Mouse (Mus musculus) ES-E14 (cell line): ENCODE results near the gene Mx1. TPM values are rescaled to one million over a fixed set of nuclear protein-coding genes. Genes with fewer than 3 reads are reported as not detected.
A peak's percentile ranks its signal among the peaks of the same experiment; 100 is the strongest.

Experiments
- DNase-seq: peaks from one replicate; pipeline ENCODE4 v3.0.0-alpha.2; 2013; ENCODE audit warnings: low read depth, low spot score
- H3K27ac ChIP-seq: 2 replicates; pipeline ENCODE4 v1.5.1; 2012; ENCODE audit warnings: low read depth, mild to moderate bottlenecking, low read length, moderate library complexity, mixed read lengths; ENCODE audit not compliant: poor library complexity, insufficient read depth, severe bottlenecking
- H3K36me3 ChIP-seq: 2 replicates; pipeline ENCODE4 v1.6.1; 2012; ENCODE audit warnings: mild to moderate bottlenecking, low read length, moderate library complexity, mixed read lengths; ENCODE audit not compliant: control insufficient read depth, poor library complexity, insufficient read depth, severe bottlenecking
- H3K4me1 ChIP-seq, 2 experiments: fragments of 150-350 bp in 1 of 2; sonication (generic) in 1 of 2; 2 replicates each; pipeline ENCODE4 v1.6.1; 2012; ENCODE audit warnings: low read length in 2 of 2, mild to moderate bottlenecking in 1 of 2, mixed read lengths in 1 of 2; ENCODE audit not compliant: control insufficient read depth in 2 of 2, insufficient read depth in 2 of 2, poor library complexity in 1 of 2
- H3K4me3 ChIP-seq, 2 experiments: fragments of 150-350 bp in 1 of 2; sonication (generic) in 1 of 2; 2 replicates each; pipeline ENCODE4 v1.5.1; 2012; ENCODE audit warnings: low read length in 2 of 2, low read depth in 1 of 2, mild to moderate bottlenecking in 1 of 2, mixed read lengths in 1 of 2; ENCODE audit not compliant: insufficient read depth in 1 of 2, poor library complexity in 1 of 2, severe bottlenecking in 1 of 2
- H3K9ac ChIP-seq: 2 replicates; pipeline ENCODE4 v1.6.1; 2012; ENCODE audit warnings: low read depth, mild to moderate bottlenecking, low read length, mixed read lengths; ENCODE audit not compliant: poor library complexity, insufficient read depth, severe bottlenecking
- H3K9me3 ChIP-seq: fragments of 150-350 bp; sonication (generic); 2 replicates; pipeline ENCODE4 v1.6.1; 2012; ENCODE audit warnings: low read depth, mild to moderate bottlenecking, low read length; ENCODE audit not compliant: control insufficient read depth, insufficient read depth
- CHD2 ChIP-seq: IDR thresholded peaks from 2 replicates; pipeline ENCODE4 v1.6.1; 2014; ENCODE audit warnings: mild to moderate bottlenecking, low read depth, low read length, inconsistent platforms
- HCFC1 ChIP-seq: IDR thresholded peaks from 2 replicates; pipeline ENCODE4 v1.6.1; 2012; ENCODE audit warnings: low read length, inconsistent platforms, borderline replicate concordance; ENCODE audit not compliant: insufficient read depth
- MAFK ChIP-seq: IDR thresholded peaks from 2 replicates; pipeline ENCODE4 v1.6.1; 2014; ENCODE audit warnings: mild to moderate bottlenecking, low read depth, low read length, inconsistent platforms; ENCODE audit not compliant: insufficient read depth
- ZC3H11A ChIP-seq: IDR thresholded peaks from 2 replicates; pipeline ENCODE4 v1.6.1; 2012; ENCODE audit warnings: low read depth, mild to moderate bottlenecking, inconsistent platforms, low read length, borderline replicate concordance
- ZNF384 ChIP-seq: IDR thresholded peaks from 2 replicates; pipeline ENCODE4 v1.6.1; 2012; ENCODE audit warnings: low read depth, low read length, inconsistent platforms
- in situ Hi-C, 2 experiments: fragments of 600-800 bp; cut with MboI; formaldehyde crosslinking; loops; one replicate each; pipeline ENCODE4 v1.15.1; 2025; ENCODE audit warnings: low sequenced_read_pairs in 2 of 2, inconsistent platforms in 1 of 2; ENCODE audit not compliant: unreplicated experiment in 2 of 2
- total RNA-seq: library from RNA; depleted of rRNA; stranded (reverse); fragments of 300-350 nt; gene quantifications from 2 replicates; pipeline ENCODE4 v1.2.3, GENCODE M21; 2012

Mx1 gene
- total RNA-seq, 1 experiment = 0.36 TPM

- Histone ChIP-seq H3K4me1 (peaks cover 0 to 3% of the 10 kb centered on the region in 2 experiments; a peak in 1 of 4 replicates), H3K27ac (no peak overlapping the region), H3K4me3 (no peak overlapping the region), H3K9ac (no peak overlapping the region), H3K36me3 (no peaks in the 10 kb centered on the region), H3K9me3 (no peaks in the 10 kb centered on the region)
- TF ChIP-seq ZNF384 = no peak
- TF ChIP-seq HCFC1 = no peak
- TF ChIP-seq CHD2 = no peak
- no peak for TF ChIP-seq MAFK
- no peak for TF ChIP-seq ZC3H11A
- no peak for DNase-seq
- in situ Hi-C loops = no loop called here
These were observed 35.4 kb upstream of the Mx1 start for GRCm38 (mm10) chr16:97498139-97498538.

DNA sequence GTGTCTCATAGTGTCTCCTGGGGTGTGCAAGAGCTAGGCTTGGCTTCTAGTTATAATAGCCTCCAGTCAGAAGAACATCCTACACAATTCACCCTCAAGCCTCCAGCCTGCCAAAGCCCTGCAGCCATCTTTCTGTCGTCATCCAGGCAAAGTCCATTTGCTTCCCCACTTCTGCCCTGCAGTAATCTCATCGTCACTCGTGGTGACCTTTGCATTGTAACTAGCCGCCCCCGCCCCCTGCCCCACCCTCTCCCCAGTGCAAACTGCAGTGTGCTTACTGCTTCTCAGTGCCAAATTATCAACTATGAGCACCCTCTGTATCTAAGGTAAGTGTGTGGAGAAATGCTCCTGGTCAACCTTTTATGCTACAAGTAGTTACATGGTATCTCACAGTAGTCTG, 35.0 kb upstream of the Mx1 start:
- TF ChIP-seq MAFK (no peak), ZC3H11A (no peak), HCFC1 (no peak), CHD2 (no peak), ZNF384 (no peak)
- peaks cover 0 to 3% of the 10 kb centered on the region in 2 experiments; a peak in 1 of 4 replicates for H3K4me1 ChIP-seq

GRCm38 (mm10) chr16:97496026-97496425, 33.3 kb upstream of the Mx1 start:
- no peak for TF ChIP-seq HCFC1
- no peak for TF ChIP-seq ZNF384
- no peak for TF ChIP-seq MAFK
- no peak for TF ChIP-seq ZC3H11A
- no peak for TF ChIP-seq CHD2
- no peaks in the 10 kb centered on the region for H3K9me3 ChIP-seq

More for the DNA sequence above, 35.0 kb upstream of the Mx1 start:
- in situ Hi-C loops = no loop called here
- no peaks in the 10 kb centered on the region for H3K36me3 ChIP-seq
- H3K9me3 ChIP-seq = no peaks in the 10 kb centered on the region
- no peak overlapping the region for H3K27ac ChIP-seq
- no peak overlapping the region for H3K4me3 ChIP-seq
- DNase-seq = no peak
- H3K9ac ChIP-seq = no peak overlapping the region

DNA sequence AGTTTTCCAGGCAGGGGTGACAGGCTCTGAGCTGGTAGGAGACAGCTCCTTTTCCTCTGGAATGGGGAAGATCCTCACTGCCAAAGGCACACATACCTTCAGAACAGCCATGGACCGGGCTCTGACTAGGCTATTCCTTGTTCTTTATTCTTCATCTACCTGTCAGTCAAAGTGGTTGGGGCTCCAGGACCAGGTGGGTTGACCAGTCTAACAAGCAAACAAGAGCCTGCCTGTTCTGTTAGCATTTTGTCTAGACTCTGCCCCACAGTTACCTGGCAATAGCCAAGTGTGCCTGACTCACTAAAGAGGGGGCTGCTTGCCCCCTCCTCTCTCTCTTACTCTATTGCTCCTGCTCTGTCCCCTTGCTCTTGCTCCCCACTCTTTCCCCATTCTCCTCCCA, 29.7 kb upstream of the Mx1 start:
- no peak for DNase-seq
- Histone ChIP-seq H3K4me1 (no peaks in the 10 kb centered on the region), H3K9ac (no peak overlapping the region), H3K9me3 (no peaks in the 10 kb centered on the region), H3K4me3 (no peak overlapping the region), H3K27ac (no peak overlapping the region), H3K36me3 (no peaks in the 10 kb centered on the region)
- in situ Hi-C loops = no loop called here
- TF ChIP-seq ZC3H11A = no peak
- TF ChIP-seq MAFK = no peak
- no peak for TF ChIP-seq HCFC1
- no peak for TF ChIP-seq ZNF384
- TF ChIP-seq CHD2 = no peak

More at GRCm38 (mm10) chr16:97496026-97496425, 33.3 kb upstream of the Mx1 start:
- peak; percentile 20 for DNase-seq
- Histone ChIP-seq H3K27ac (no peak overlapping the region), H3K9ac (no peak overlapping the region), H3K36me3 (no peaks in the 10 kb centered on the region), H3K4me1 (peaks cover 0 to 3% of the 10 kb centered on the region in 2 experiments; a peak in 1 of 4 replicates), H3K4me3 (no peak overlapping the region)
- in situ Hi-C loops = no loop called here

- Histone ChIP-seq H3K4me1 (no peaks in the 10 kb centered on the region), H3K4me3 (no peak overlapping the region), H3K27ac (no peak overlapping the region), H3K36me3 (no peaks in the 10 kb centered on the region), H3K9ac (no peak overlapping the region), H3K9me3 (no peaks in the 10 kb centered on the region)
- TF ChIP-seq HCFC1 = no peak
- no peak for TF ChIP-seq ZNF384
- no peak for TF ChIP-seq MAFK
- no peak for TF ChIP-seq CHD2
- no peak for TF ChIP-seq ZC3H11A
- DNase-seq = no peak
- in situ Hi-C loops = no loop called here
These were observed 15.9 kb upstream of the Mx1 start for GRCm38 (mm10) chr16:97478655-97479054.
